Mouse (Mus musculus) embryo, embryonic 10 days (tissue): Measurements from ENCODE around the gene Hmx3.

Experiments used
- DNase-seq: peaks from one replicate; pipeline ENCODE4 v3.0.0-alpha.2; 2015; ENCODE audit warnings: low spot score

Hmx3 gene

DNA sequence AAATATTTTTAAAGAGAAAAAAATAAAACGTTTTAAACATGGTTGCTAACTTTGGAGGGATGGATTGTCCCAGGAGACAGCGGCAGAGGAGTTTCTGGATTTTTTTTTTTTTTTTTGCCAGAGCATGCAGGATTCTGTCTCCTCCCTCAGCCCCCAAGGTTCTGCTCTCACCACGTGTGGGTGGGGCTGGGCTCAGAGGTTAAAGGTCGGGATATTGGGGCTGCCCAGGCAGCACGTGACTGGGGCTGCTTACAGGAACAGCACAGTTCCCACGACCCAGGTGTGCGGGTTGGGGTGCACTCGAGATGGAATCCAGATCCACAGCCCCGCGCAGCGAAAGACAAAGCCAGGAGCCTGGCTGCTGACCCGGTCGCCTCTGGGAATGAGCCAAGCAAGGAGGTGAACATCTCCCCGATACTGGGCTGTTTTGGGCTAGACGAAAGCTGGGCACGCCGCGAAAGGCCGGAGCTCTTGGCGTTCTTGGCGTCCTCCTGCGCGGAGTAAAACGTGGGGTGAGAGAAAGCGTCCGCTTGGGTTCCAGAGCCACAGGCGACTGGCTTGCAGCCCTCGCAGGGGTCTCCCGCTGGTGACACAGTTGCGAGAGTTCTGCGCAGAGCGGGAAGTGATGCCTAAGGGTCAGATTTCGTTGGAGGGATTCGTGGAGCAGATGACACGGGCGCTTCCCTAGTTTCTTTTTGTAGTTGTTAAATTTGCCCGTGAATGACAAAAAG, 14.0 kb downstream of the Hmx3 start:
- DNase-seq = no peak

DNA sequence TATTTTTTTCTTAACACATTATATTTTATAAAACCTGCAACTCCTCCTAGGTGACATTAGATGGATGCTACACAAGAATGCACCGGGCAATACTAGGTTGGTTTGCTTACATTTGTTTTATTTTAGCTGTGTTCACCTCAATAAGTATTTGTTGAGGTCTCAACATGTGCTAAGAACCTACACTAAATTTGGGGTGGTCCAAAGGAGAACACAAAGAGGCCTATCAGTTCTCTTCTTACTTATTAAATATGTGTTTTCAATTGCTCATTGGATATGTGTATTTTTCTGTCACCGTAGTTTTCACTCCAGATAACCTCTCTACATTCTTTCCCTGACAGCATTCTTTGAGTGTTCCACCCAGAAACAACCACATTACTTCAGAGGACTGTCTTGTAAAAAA, 15.1 kb downstream of the Hmx3 start:
- no peak for DNase-seq

DNA sequence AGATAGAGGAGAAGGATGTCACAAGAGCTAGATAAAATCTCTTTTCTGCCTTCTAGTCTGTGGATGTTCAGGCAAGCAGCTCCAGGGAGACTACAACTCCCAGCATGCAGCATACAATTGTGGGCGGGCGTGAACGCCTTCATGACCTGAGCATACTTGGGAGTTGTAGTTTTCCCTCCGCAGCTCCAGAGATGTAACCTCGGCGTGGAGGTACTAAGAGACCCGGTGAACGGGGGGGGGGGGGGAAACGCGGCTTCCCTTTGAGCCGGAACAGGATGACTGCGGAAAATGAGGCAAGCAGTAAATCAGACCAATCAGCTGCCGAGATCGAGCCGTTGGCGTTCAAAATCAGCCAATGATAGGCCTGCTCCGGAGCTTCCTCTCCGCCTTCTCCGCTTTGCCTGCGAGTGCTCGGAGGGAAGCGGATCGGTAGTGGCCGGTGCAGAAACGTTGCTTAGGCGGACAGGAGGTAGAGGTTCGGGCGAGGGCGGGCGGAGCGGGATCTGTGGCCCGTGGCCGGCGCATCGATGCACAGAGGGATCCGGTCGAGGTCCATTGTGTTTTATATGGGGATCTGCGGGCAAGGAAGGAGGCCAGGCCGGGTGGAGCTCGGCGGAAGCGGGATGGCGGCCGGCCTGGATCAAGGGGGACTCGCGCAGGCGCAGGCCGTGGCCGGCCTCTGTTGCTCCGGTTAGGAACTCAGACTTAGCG, 17.5 kb downstream of the Hmx3 start, which contains the start of gene Bub3:
Gene Bub3, plus strand, starts transcription at position 237 of the 711 bp plus-strand sequence.
- DNase-seq = peak; percentile 97

DNA sequence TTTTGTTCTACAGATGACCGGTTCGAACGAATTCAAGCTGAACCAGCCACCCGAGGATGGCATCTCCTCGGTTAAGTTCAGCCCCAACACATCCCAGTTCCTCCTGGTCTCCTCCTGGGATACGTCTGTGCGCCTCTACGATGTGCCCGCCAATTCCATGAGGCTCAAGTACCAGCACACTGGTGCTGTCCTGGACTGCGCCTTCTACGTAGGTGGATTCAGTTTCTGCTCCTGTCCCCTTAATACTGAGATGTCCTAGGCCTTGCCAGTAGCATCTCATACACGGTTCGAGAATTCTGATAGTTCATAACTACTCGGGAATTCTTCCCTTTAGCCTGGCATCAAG, 18.0 kb downstream of the Hmx3 start:
- DNase-seq = no peak

DNA sequence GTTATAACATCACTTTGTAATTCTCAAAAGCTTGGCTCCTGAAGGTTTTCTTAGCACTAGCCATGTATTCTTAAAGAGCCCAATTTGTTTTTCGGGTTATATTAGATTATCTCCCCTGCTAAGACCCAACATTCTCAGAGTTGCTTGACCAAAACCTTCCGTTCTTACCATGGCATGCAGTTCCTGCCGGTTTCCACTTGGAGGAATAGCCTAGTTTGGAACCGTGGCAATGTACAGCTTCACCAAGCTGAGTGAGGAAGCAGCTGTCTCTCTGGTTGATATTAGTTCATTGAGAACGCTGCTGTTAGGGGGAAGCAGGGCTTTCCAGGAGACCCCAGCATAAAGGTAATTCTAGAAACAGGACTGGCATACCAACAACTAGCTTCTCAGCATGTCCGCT, 32.6 kb downstream of the Hmx3 start:
- no peak for DNase-seq

DNA sequence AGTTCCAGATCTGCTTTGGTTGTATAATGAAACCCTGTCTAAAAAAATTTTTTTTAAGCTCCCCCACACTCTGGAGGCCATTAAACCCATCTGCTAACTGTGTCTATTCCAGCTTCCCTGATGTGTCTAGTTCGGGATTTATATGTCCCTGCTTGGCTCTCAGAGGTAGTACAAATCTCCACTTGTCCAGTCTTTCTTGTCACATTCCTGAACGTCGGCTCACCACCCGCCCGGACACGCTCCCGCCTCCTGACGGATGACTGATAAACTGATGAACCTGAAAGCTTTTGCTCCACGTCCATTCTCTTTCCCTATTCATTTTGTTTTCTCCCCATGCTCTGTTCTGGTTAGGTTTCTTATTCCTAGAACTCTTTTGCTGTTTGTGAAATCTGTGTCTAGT, 39.5 kb downstream of the Hmx3 start:
- peak; percentile 30 for DNase-seq

DNA sequence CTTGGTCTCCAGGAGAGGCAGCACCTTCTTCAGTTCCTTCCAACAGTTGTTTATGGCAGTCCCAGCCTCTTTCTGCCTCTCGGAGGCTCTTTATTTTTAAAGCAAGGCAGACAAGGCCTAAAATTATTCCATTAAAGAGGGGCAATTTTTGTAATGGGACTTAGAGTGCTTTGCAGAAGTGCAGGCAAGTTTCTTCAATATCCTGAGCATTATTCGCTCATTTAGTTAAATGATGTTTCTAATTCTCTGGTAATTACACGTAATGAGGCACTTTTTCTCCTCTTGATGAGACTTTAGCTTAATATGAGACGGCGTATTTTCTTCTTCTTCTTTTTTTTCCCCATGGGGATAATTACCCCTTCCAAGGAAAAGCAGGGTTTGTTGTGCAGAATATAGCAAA, 42.9 kb downstream of the Hmx3 start:
- no peak for DNase-seq
